Mouse (Mus musculus): ENCODE data around the gene H2-M10.1. TPM values are rescaled to one million over a fixed set of nuclear protein-coding genes. Genes with fewer than 3 reads are reported as not detected.
"Not testable (repeated sequence)": the region's sequence is repeated elsewhere in the genome, so short reads cannot be mapped to it uniquely, and the experiment has no call there.

The H2-M10.1 gene
- not detected in 2 replicates for total RNA-seq (2014; rRNA removed)
- not detected in 2 replicates for polyA plus RNA-seq (2015; fragmentation: Nextera tagmentation; extraction: Ambion mirVana)

- no peaks in the 10 kb centered on the region for H3K4me1 ChIP-seq (ENCODE audit: insufficient read depth)
- no peaks in the 10 kb centered on the region for H3K27me3 ChIP-seq (ENCODE audit: insufficient read depth, low read length)
- no peaks in the 10 kb centered on the region for H3K9me3 ChIP-seq (ENCODE audit: low read length)
- ATAC-seq (no peak), DNase-seq (no peak)
- H3K4me3 ChIP-seq (ENCODE audit: low read depth, low read length): no peak within 1 kb of the TSS
- no peak for TF ChIP-seq CTCF (IDR thresholded peaks at IDR 0.05; ENCODE audit: low read depth)
- WGBS: 97% methylated on average over 4 of the region's 4 CpGs
- H3K36me3 ChIP-seq (ENCODE audit: insufficient read depth): no peaks in the 10 kb centered on the region
- no peak within 1 kb of the TSS for H3K9ac ChIP-seq
- no peak within 1 kb of the TSS for H3K27ac ChIP-seq (ENCODE audit: low read depth, low read length)
- no peak within 1 kb of the TSS for H3K4me2 ChIP-seq (ENCODE audit: low read depth)
Observed at GRCm38 (mm10) chr17:36326055-36326454, at the start of gene H2-M10.1. H2-M10.1 (minus strand) TSS chr17:36326155.

- not testable (repeated sequence) for H3K36me3 ChIP-seq (ENCODE audit: insufficient read depth); H3K27ac ChIP-seq (ENCODE audit: low read depth, low read length); H3K4me2 ChIP-seq (ENCODE audit: low read depth); H3K4me1 ChIP-seq (ENCODE audit: insufficient read depth); ATAC-seq; H3K27me3 ChIP-seq (ENCODE audit: insufficient read depth, low read length); H3K9ac ChIP-seq; H3K9me3 ChIP-seq (ENCODE audit: low read length); DNase-seq; H3K4me3 ChIP-seq (ENCODE audit: low read depth, low read length)
- 92% methylated on average over 2 of the region's 2 CpGs for WGBS
Observed at GRCm38 (mm10) chr17:36368317-36368716, 42.4 kb upstream of the H2-M10.1 start, which contains the start of gene H2-M10.3. H2-M10.3 (minus strand) TSS chr17:36368417.

- not testable (repeated sequence) for H3K9ac ChIP-seq; H3K27ac ChIP-seq (ENCODE audit: low read depth, low read length); ATAC-seq; H3K4me1 ChIP-seq (ENCODE audit: insufficient read depth); H3K4me2 ChIP-seq (ENCODE audit: low read depth); H3K27me3 ChIP-seq (ENCODE audit: insufficient read depth, low read length); DNase-seq; H3K9me3 ChIP-seq (ENCODE audit: low read length); H3K36me3 ChIP-seq (ENCODE audit: insufficient read depth); H3K4me3 ChIP-seq (ENCODE audit: low read depth, low read length)
Observed at GRCm38 (mm10) chr17:36362404-36362803, 36.4 kb upstream of the H2-M10.1 start.

- not testable (repeated sequence) for H3K27ac ChIP-seq (ENCODE audit: low read depth, low read length); H3K4me1 ChIP-seq (ENCODE audit: insufficient read depth); H3K27me3 ChIP-seq (ENCODE audit: insufficient read depth, low read length); H3K9me3 ChIP-seq (ENCODE audit: low read length); H3K36me3 ChIP-seq (ENCODE audit: insufficient read depth); H3K9ac ChIP-seq; H3K4me3 ChIP-seq (ENCODE audit: low read depth, low read length); H3K4me2 ChIP-seq (ENCODE audit: low read depth)
- DNase-seq: peak; percentile 69
- ATAC-seq: peak; percentile 64
- TF ChIP-seq CTCF (IDR thresholded peaks at IDR 0.05; ENCODE audit: low read depth): peak; percentile 77
Observed at GRCm38 (mm10) chr17:36357512-36357911, 31.6 kb upstream of the H2-M10.1 start.

GRCm38 (mm10) chr17:36355763-36356162 is 29.8 kb upstream of the H2-M10.1 start:
- no peaks in the 10 kb centered on the region for H3K9me3 ChIP-seq (ENCODE audit: low read length)
- 0 out of 2 replicates have a peak, but pooled peaks cover 3% of the 10 kb centered on the region for H3K27me3 ChIP-seq (ENCODE audit: insufficient read depth, low read length)
- H3K4me2 ChIP-seq (ENCODE audit: low read depth): no peak overlapping the region
- ATAC-seq (no peak), DNase-seq (no peak)
- H3K27ac ChIP-seq (ENCODE audit: low read depth, low read length): no peak overlapping the region
- H3K9ac ChIP-seq: no peak overlapping the region
- TF ChIP-seq CTCF (IDR thresholded peaks at IDR 0.05; ENCODE audit: low read depth): no peak
- H3K4me3 ChIP-seq (ENCODE audit: low read depth, low read length): no peak overlapping the region
- H3K4me1 ChIP-seq (ENCODE audit: insufficient read depth): no peaks in the 10 kb centered on the region
- H3K36me3 ChIP-seq (ENCODE audit: insufficient read depth): no peaks in the 10 kb centered on the region
- WGBS: 23% methylated on average over 3 of the region's 3 CpGs

- H3K4me3 ChIP-seq (ENCODE audit: low read depth, low read length); H3K9ac ChIP-seq; H3K27ac ChIP-seq (ENCODE audit: low read depth, low read length); H3K4me1 ChIP-seq (ENCODE audit: insufficient read depth); H3K9me3 ChIP-seq (ENCODE audit: low read length); H3K36me3 ChIP-seq (ENCODE audit: insufficient read depth); H3K4me2 ChIP-seq (ENCODE audit: low read depth); H3K27me3 ChIP-seq (ENCODE audit: insufficient read depth, low read length): not testable (repeated sequence)
- ATAC-seq (peak; percentile 78), DNase-seq (peak; percentile 86)
- TF ChIP-seq CTCF (IDR thresholded peaks at IDR 0.05; ENCODE audit: low read depth): peak; percentile 84
Observed at GRCm38 (mm10) chr17:36355343-36355742, 29.4 kb upstream of the H2-M10.1 start.

GRCm38 (mm10) chr17:36315689-36316253 is 10.2 kb downstream of the H2-M10.1 start:
- WGBS: 12% methylated on average over 5 of the region's 5 CpGs
- Histone ChIP-seq H3K27ac (ENCODE audit: low read depth, low read length) (peak overlapping the region; percentile 92), H3K9ac (peak overlapping the region; percentile 69), H3K4me2 (ENCODE audit: low read depth) (peak overlapping the region; percentile 68), H3K4me3 (ENCODE audit: low read depth, low read length) (peak overlapping the region; percentile 63), H3K27me3 (ENCODE audit: insufficient read depth, low read length) (no peaks in the 10 kb centered on the region), H3K36me3 (ENCODE audit: insufficient read depth) (no peaks in the 10 kb centered on the region), H3K9me3 (ENCODE audit: low read length) (no peaks in the 10 kb centered on the region), H3K4me1 (ENCODE audit: insufficient read depth) (0 out of 2 replicates have a peak, but pooled peaks cover 5% of the 10 kb centered on the region)
- TF ChIP-seq CTCF (IDR thresholded peaks at IDR 0.05; ENCODE audit: low read depth): no peak
- DNase-seq (peak; percentile 38), ATAC-seq (peak; percentile 69)

All from forebrain, postnatal 0 days (tissue).